Mouse (Mus musculus): Measurements from ENCODE around the gene 9930021J03Rik. TPM values are rescaled to one million over a fixed set of nuclear protein-coding genes. Genes with fewer than 3 reads are reported as not detected.
A peak's percentile ranks its signal among the peaks of the same experiment; 100 is the strongest.

Gene 9930021J03Rik
- polyA plus RNA-seq, 1 experiment, result 33.7 TPM

DNA sequence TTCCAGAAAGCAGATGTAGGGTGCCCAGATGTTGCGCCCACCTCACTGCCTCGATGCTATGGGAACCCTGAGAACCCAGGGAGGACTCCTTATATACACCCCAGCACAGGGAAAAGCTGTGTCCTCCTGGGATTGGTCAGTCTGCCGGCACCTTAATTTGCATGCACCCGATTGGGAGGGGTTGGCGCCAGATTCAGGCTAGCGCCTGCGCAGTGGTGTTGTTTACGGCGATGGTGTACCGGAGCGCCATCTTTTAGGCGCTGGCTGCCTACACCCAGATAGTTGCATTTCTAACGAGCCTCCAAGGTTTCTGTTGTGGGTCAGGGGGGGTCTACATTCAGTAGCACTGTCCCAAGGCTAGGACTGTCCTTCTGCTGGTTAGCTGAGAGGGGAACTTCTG is 133.1 kb downstream of the 9930021J03Rik start:
- H3K9me3 ChIP-seq (replicated peaks; ENCODE audit: control insufficient read depth, insufficient read depth, low read length, poor library complexity, severe bottlenecking), result no peaks in the 10 kb centered on the region
- H3K27me3 ChIP-seq (ENCODE audit: control insufficient read depth, insufficient read depth, low read length, poor library complexity, severe bottlenecking), result no peaks in the 10 kb centered on the region
- H3K27ac ChIP-seq (ENCODE audit: insufficient read depth, low read length), result no peak overlapping the region
- 0 out of 2 replicates have a peak overlapping the region, but pooled peaks have one; percentile 4 for H3K9ac ChIP-seq (ENCODE audit: low read depth, poor library complexity, severe bottlenecking)
- no peaks in the 10 kb centered on the region for H3K36me3 ChIP-seq (ENCODE audit: control insufficient read depth, insufficient read depth, low read length, poor library complexity, severe bottlenecking)
- TF ChIP-seq CTCF (IDR thresholded peaks at IDR 0.05; ENCODE audit: low read depth, low read length) (no peak), EP300 (IDR thresholded peaks at IDR 0.05; ENCODE audit: insufficient read depth, low read depth, low read length) (no peak), POLR2A (IDR thresholded peaks at IDR 0.05; ENCODE audit: insufficient read depth, low read length) (no peak)
- H3K4me3 ChIP-seq (ENCODE audit: low read depth, low read length), result peak overlapping the region; percentile 63
- no peaks in the 10 kb centered on the region for H3K4me1 ChIP-seq (ENCODE audit: control insufficient read depth, insufficient read depth, low read length)

DNA sequence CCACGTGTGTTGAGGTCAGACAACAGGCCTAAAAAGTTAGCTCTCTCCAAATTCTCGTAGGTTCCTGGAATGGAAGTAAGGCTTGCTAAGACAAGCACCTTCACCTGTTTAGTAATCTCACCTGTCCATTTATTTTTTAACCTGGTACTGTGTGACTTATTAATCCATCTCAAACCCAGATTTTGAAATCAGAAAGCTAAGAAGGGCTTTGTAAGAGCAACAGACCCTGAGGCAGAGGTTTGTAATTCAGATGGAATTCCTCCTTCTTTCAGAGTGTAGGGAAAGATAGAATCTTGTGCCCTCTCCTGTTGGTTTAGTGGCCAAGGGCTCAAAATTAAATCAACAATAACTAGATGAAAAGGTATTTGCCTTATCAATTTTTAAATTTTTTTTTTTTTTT is 134.6 kb downstream of the 9930021J03Rik start:
- H3K4me3 ChIP-seq (ENCODE audit: low read depth, low read length), result no peak overlapping the region
- H3K9ac ChIP-seq (ENCODE audit: low read depth, poor library complexity, severe bottlenecking), result no peak overlapping the region
- H3K9me3 ChIP-seq (replicated peaks; ENCODE audit: control insufficient read depth, insufficient read depth, low read length, poor library complexity, severe bottlenecking), result no peaks in the 10 kb centered on the region
- no peaks in the 10 kb centered on the region for H3K27me3 ChIP-seq (ENCODE audit: control insufficient read depth, insufficient read depth, low read length, poor library complexity, severe bottlenecking)
- H3K36me3 ChIP-seq (ENCODE audit: control insufficient read depth, insufficient read depth, low read length, poor library complexity, severe bottlenecking), result no peaks in the 10 kb centered on the region
- H3K4me1 ChIP-seq (ENCODE audit: control insufficient read depth, insufficient read depth, low read length), result no peaks in the 10 kb centered on the region
- TF ChIP-seq POLR2A (IDR thresholded peaks at IDR 0.05; ENCODE audit: insufficient read depth, low read length), result no peak
- TF ChIP-seq EP300 (IDR thresholded peaks at IDR 0.05; ENCODE audit: insufficient read depth, low read depth, low read length), result no peak
- TF ChIP-seq CTCF (IDR thresholded peaks at IDR 0.05; ENCODE audit: low read depth, low read length), result no peak
- H3K27ac ChIP-seq (ENCODE audit: insufficient read depth, low read length), result no peak overlapping the region

DNA sequence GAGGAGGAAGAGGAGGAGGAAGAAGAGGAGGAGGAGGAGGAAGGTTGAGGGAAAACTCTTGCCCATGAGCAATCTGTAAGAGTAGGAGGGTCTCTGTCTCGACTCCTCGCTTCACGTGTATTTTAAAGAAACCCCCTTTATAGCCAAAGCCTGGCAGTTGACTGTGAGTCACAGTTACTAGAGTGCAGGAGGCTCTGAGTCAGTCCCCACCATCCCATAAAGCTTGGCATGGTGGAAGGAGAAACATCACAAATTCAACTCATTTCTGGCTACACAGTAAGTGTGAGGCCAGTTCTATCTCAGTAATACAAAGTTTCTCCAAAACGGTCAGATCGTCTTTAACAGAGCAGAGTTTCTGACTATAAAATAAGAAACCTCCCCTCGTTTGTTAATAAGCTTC is 135.5 kb downstream of the 9930021J03Rik start:
- Histone ChIP-seq H3K27me3 (ENCODE audit: control insufficient read depth, insufficient read depth, low read length, poor library complexity, severe bottlenecking) (no peaks in the 10 kb centered on the region), H3K4me1 (ENCODE audit: control insufficient read depth, insufficient read depth, low read length) (no peaks in the 10 kb centered on the region), H3K36me3 (ENCODE audit: control insufficient read depth, insufficient read depth, low read length, poor library complexity, severe bottlenecking) (no peaks in the 10 kb centered on the region), H3K27ac (ENCODE audit: insufficient read depth, low read length) (no peak overlapping the region), H3K9me3 (replicated peaks; ENCODE audit: control insufficient read depth, insufficient read depth, low read length, poor library complexity, severe bottlenecking) (no peaks in the 10 kb centered on the region), H3K9ac (ENCODE audit: low read depth, poor library complexity, severe bottlenecking) (no peak overlapping the region), H3K4me3 (ENCODE audit: low read depth, low read length) (no peak overlapping the region)
- TF ChIP-seq CTCF (IDR thresholded peaks at IDR 0.05; ENCODE audit: low read depth, low read length), result no peak

DNA sequence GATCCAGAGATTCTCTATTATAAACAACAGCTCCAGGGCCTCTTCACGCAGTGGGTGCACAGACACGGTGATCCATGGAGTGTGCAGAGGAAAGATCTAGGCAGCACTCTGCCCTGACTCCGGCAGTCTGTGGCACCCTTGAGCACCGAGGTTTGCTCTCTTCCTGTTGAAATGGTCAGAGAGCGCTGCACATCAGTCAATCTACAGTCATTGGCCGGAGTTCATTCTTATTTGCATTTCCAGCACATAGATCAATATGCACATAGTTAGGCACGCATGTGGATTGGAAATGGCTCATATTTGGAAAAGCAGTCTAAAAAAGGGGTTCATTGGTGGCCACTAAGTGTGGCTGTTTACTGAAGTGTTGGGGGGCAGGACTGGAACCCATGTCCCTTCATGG is 137.7 kb downstream of the 9930021J03Rik start:
- no peaks in the 10 kb centered on the region for H3K27me3 ChIP-seq (ENCODE audit: control insufficient read depth, insufficient read depth, low read length, poor library complexity, severe bottlenecking)
- H3K4me3 ChIP-seq (ENCODE audit: low read depth, low read length), result no peak overlapping the region
- no peaks in the 10 kb centered on the region for H3K4me1 ChIP-seq (ENCODE audit: control insufficient read depth, insufficient read depth, low read length)
- TF ChIP-seq EP300 (IDR thresholded peaks at IDR 0.05; ENCODE audit: insufficient read depth, low read depth, low read length) (no peak), POLR2A (IDR thresholded peaks at IDR 0.05; ENCODE audit: insufficient read depth, low read length) (no peak), CTCF (IDR thresholded peaks at IDR 0.05; ENCODE audit: low read depth, low read length) (no peak)
- H3K9me3 ChIP-seq (replicated peaks; ENCODE audit: control insufficient read depth, insufficient read depth, low read length, poor library complexity, severe bottlenecking), result no peaks in the 10 kb centered on the region
- no peak overlapping the region for H3K27ac ChIP-seq (ENCODE audit: insufficient read depth, low read length)
- H3K9ac ChIP-seq (ENCODE audit: low read depth, poor library complexity, severe bottlenecking), result no peak overlapping the region
- no peaks in the 10 kb centered on the region for H3K36me3 ChIP-seq (ENCODE audit: control insufficient read depth, insufficient read depth, low read length, poor library complexity, severe bottlenecking)

DNA sequence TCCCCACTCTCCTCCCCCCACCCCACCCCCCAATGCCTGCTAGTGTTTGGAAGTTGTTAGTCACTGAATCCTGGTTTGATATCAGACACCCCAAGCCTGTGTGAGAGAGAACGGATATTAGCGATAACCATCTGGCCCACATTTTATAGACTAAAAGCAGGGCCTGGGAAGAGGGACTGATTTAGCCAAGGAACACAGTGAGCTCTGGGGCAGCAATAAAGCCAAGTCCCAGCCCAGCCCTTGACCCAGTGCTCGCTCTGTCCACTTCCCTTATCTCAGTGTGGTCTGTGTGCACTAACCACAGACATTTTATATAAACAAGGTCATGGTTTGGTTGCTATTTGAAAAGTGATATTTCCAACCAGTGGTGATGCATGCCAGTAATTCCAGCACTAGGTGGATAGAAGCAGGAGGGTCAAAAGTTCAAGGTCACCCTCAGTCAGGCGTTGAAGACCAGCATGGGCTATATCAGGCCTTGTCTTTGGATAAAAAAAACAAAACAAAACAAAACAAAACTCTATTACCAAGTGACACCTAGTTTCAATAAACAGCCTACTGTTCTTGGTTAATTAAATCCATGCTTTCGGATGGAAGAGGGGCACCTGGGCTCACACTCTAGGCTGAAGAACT is 138.7 kb downstream of the 9930021J03Rik start:
- TF ChIP-seq CTCF (IDR thresholded peaks at IDR 0.05; ENCODE audit: low read depth, low read length) (no peak), EP300 (IDR thresholded peaks at IDR 0.05; ENCODE audit: insufficient read depth, low read depth, low read length) (no peak), POLR2A (IDR thresholded peaks at IDR 0.05; ENCODE audit: insufficient read depth, low read length) (no peak)
- no peaks in the 10 kb centered on the region for H3K27me3 ChIP-seq (ENCODE audit: control insufficient read depth, insufficient read depth, low read length, poor library complexity, severe bottlenecking)
- H3K4me3 ChIP-seq (ENCODE audit: low read depth, low read length), result no peak overlapping the region
- H3K4me1 ChIP-seq (ENCODE audit: control insufficient read depth, insufficient read depth, low read length), result no peaks in the 10 kb centered on the region
- no peak overlapping the region for H3K9ac ChIP-seq (ENCODE audit: low read depth, poor library complexity, severe bottlenecking)
- no peaks in the 10 kb centered on the region for H3K36me3 ChIP-seq (ENCODE audit: control insufficient read depth, insufficient read depth, low read length, poor library complexity, severe bottlenecking)
- H3K27ac ChIP-seq (ENCODE audit: insufficient read depth, low read length), result no peak overlapping the region
- no peaks in the 10 kb centered on the region for H3K9me3 ChIP-seq (replicated peaks; ENCODE audit: control insufficient read depth, insufficient read depth, low read length, poor library complexity, severe bottlenecking)

DNA sequence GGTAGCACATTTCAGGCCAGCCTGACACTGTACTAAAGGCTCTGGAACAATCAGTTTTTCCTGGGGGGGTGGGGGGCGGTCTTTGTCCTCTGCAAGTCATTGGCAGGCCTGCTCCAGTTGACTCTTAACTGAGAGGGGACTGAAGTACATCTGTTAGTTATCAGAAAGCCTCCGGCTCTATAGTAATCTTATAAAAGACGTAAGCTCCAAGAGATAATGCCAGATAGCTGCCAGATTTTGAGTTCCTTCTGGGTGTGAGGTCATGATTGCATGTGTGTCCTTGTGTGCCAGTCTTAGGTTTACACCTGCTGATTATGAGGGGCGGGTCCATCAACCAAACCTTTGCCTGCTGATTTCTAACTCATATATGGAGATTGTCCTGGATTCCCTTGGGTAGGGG is 139.6 kb downstream of the 9930021J03Rik start:
- TF ChIP-seq CTCF (IDR thresholded peaks at IDR 0.05; ENCODE audit: low read depth, low read length) (no peak), EP300 (IDR thresholded peaks at IDR 0.05; ENCODE audit: insufficient read depth, low read depth, low read length) (no peak), POLR2A (IDR thresholded peaks at IDR 0.05; ENCODE audit: insufficient read depth, low read length) (no peak)
- no peak overlapping the region for H3K4me3 ChIP-seq (ENCODE audit: low read depth, low read length)

More for the DNA sequence above, 139.6 kb downstream of the 9930021J03Rik start:
- Histone ChIP-seq H3K27ac (ENCODE audit: insufficient read depth, low read length) (no peak overlapping the region), H3K9ac (ENCODE audit: low read depth, poor library complexity, severe bottlenecking) (no peak overlapping the region), H3K4me1 (ENCODE audit: control insufficient read depth, insufficient read depth, low read length) (no peaks in the 10 kb centered on the region), H3K36me3 (ENCODE audit: control insufficient read depth, insufficient read depth, low read length, poor library complexity, severe bottlenecking) (no peaks in the 10 kb centered on the region), H3K9me3 (replicated peaks; ENCODE audit: control insufficient read depth, insufficient read depth, low read length, poor library complexity, severe bottlenecking) (no peaks in the 10 kb centered on the region), H3K27me3 (ENCODE audit: control insufficient read depth, insufficient read depth, low read length, poor library complexity, severe bottlenecking) (no peaks in the 10 kb centered on the region)

All from ES-Bruce4 (cell line).